Mouse (Mus musculus) activated CD4-positive, CD25-positive, alpha-beta regulatory T cell, adult 4 months (primary cell): ENCODE results near the gene Itln1. TPM values are rescaled to one million over a fixed set of nuclear protein-coding genes. Genes with fewer than 3 reads are reported as not detected.

ENCODE experiments used
- polyA plus RNA-seq, 2 experiments: library from polyadenylated mRNA; unstranded; fragments of 100-300 nt; shearing (Covaris generic); gene quantifications; one replicate each; pipeline ENCODE4 v1.2.1; 2017

Itln1 gene
- polyA plus RNA-seq, 2 experiments from 2014 or later, result not detected

Other genes with a start within 250 kb of the Itln1 start
- 10 to 100 TPM; 11.8 to 19.8 TPM for gene Usp21, start 247.3 kb downstream of the Itln1 start, polyA plus RNA-seq
- gene Ufc1, start 240.3 kb downstream of the Itln1 start, polyA plus RNA-seq, result 100 to 1,000 TPM; 100 to 110 TPM
- gene Dedd, start 206.1 kb downstream of the Itln1 start, polyA plus RNA-seq, result 10 to 100 TPM; 33.7 to 35.2 TPM
- gene Nit1, start 189.6 kb downstream of the Itln1 start, polyA plus RNA-seq, result 10 to 100 TPM; 26.3 to 29.7 TPM
- gene Pfdn2, start 189.6 kb downstream of the Itln1 start, polyA plus RNA-seq, result 10 to 100 TPM; 34.7 to 60.5 TPM
- under 1 TPM in 1 of 2 experiments, not detected in 1; 0.48 TPM for gene Klhdc9, start 174.5 kb downstream of the Itln1 start, polyA plus RNA-seq
- under 1 TPM in 1 of 2 experiments, not detected in 1; 0.09 TPM for gene Nectin4, start 165.2 kb downstream of the Itln1 start, polyA plus RNA-seq
- 10 to 100 TPM; 71.7 to 78.8 TPM for gene Arhgap30, start 146.3 kb downstream of the Itln1 start, polyA plus RNA-seq
- gene Usf1, start 124.0 kb downstream of the Itln1 start, polyA plus RNA-seq, result 10 to 100 TPM; 41.0 to 43.1 TPM
- 1 to 10 TPM; 5.9 to 10.0 TPM for gene Tstd1, start 116.4 kb downstream of the Itln1 start, polyA plus RNA-seq
- under 1 TPM in 1 of 2 experiments, not detected in 1; 0.18 TPM for gene F11r, start 97.8 kb downstream of the Itln1 start, polyA plus RNA-seq
- gene Alyref2, start 31.8 kb downstream of the Itln1 start, polyA plus RNA-seq, result 10 to 100 TPM in 1 of 2 experiments, 1 to 10 TPM in 1; 8.9 to 11.1 TPM
- 1 to 10 TPM; 1.0 to 1.4 TPM for gene Cd244a, start 23.9 kb upstream of the Itln1 start, polyA plus RNA-seq
- gene Ly9, start 72.1 kb upstream of the Itln1 start, polyA plus RNA-seq, result 10 to 100 TPM; 45.6 to 82.3 TPM
- 1 to 10 TPM; 4.1 to 9.4 TPM for gene Slamf7, start 117.7 kb upstream of the Itln1 start, polyA plus RNA-seq
- 100 to 1,000 TPM; 665 to 693 TPM for gene Cd48, start 146.7 kb upstream of the Itln1 start, polyA plus RNA-seq
- gene Slamf1, start 231.8 kb upstream of the Itln1 start, polyA plus RNA-seq, result 10 to 100 TPM; 68.6 to 72.1 TPM